Mouse (Mus musculus): Measurements from ENCODE around the gene Rrh. TPM values are rescaled to one million over a fixed set of nuclear protein-coding genes. Genes with fewer than 3 reads are reported as not detected.
A peak's percentile ranks its signal among the peaks of the same experiment; 100 is the strongest.
"Not testable (repeated sequence)": the region's sequence is repeated elsewhere in the genome, so short reads cannot be mapped to it uniquely, and the experiment has no call there.

Rrh gene
- polyA plus RNA-seq, 2 experiments, result 0.04 to 0.07 TPM

GRCm38 (mm10) chr3:129771210-129771609 is 51.2 kb downstream of the Rrh start:
- no peak overlapping the region for H3K4me2 ChIP-seq (ENCODE audit: low read depth)
- H3K27me3 ChIP-seq (ENCODE audit: control insufficient read depth, insufficient read depth, low read length), result no peaks in the 10 kb centered on the region
- TF ChIP-seq EP300 (IDR thresholded peaks at IDR 0.05; ENCODE audit: low read depth), result no peak
- no peak for TF ChIP-seq CTCF (IDR thresholded peaks at IDR 0.05; ENCODE audit: low read depth)
- WGBS (ENCODE audit: insufficient replicate concordance), result 60% methylated on average over 6 of the region's 6 CpGs
- H3K4me3 ChIP-seq (ENCODE audit: insufficient read depth in 1 of 2, low read depth in 2 of 2, low read length in 2 of 2), result no peak overlapping the region
- DNase-seq (ENCODE audit: low read depth in 3 of 3, low spot score in 3 of 3), result no peak
- no peak overlapping the region for H3K27ac ChIP-seq
- ATAC-seq (ENCODE audit: insufficient read depth), result no peak
- no peaks in the 10 kb centered on the region for H3K36me3 ChIP-seq (replicated peaks; ENCODE audit: control insufficient read depth, insufficient read depth, low read depth)
- no peaks in the 10 kb centered on the region for H3K4me1 ChIP-seq (replicated peaks; ENCODE audit: control insufficient read depth in 2 of 2, insufficient read depth in 2 of 2, low read length in 1 of 2)
- H3K9me3 ChIP-seq (ENCODE audit: control insufficient read depth, low read length), result no peaks in the 10 kb centered on the region
- no peak overlapping the region for H3K9ac ChIP-seq (replicated peaks)

DNA sequence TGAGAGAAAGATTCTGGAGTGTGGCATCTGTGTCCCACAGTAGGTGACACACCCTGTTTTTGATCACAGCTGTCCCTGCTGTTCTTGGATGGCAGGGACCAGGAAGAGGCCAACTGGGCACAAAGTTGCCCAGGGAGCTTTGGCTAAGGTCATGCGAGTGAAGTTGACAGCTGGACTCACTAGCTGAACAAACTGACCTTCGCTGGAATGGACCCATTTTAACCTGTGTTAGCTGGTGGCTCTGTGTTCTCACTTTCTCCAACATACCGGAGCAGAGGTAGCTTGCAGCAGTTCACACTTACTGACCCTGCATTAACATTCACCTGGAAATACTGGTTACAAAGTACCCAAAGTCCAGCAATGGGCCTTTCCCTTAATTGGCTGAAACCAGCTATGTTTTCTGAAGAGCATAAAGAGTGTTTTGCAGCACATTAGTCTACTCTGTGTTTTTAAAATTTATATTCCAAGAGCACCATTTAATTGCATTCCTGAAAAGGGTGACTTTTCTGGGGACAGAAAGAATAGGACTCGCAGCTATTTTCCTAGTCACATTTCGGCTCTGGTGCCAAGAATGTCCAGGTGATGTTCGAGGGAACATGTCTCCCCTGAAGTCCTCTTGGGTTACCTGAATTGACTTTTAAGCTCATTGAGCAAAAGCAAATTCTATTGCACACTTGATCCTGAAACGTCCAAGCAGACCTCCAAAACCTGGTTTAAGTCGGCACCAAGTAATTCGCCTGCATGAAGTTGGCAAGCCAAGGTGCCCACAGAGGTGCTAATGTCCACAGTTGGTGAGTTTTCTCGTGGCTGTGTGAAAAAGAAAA is 55.2 kb downstream of the Rrh start:
- ATAC-seq (ENCODE audit: insufficient read depth) (no peak), DNase-seq (ENCODE audit: low read depth in 3 of 3, low spot score in 3 of 3) (no peak)
- Histone ChIP-seq H3K27ac (no peak overlapping the region), H3K4me1 (replicated peaks; ENCODE audit: control insufficient read depth in 2 of 2, insufficient read depth in 2 of 2, low read length in 1 of 2) (no peaks in the 10 kb centered on the region), H3K4me2 (ENCODE audit: low read depth) (no peak overlapping the region), H3K9ac (replicated peaks) (no peak overlapping the region), H3K36me3 (replicated peaks; ENCODE audit: control insufficient read depth, insufficient read depth, low read depth) (no peaks in the 10 kb centered on the region), H3K4me3 (ENCODE audit: insufficient read depth in 1 of 2, low read depth in 2 of 2, low read length in 2 of 2) (no peak overlapping the region), H3K9me3 (ENCODE audit: control insufficient read depth, low read length) (no peaks in the 10 kb centered on the region), H3K27me3 (ENCODE audit: control insufficient read depth, insufficient read depth, low read length) (no peaks in the 10 kb centered on the region)
- no peak for TF ChIP-seq EP300 (IDR thresholded peaks at IDR 0.05; ENCODE audit: low read depth)
- TF ChIP-seq CTCF (IDR thresholded peaks at IDR 0.05; ENCODE audit: low read depth), result no peak
- 60% methylated on average over 10 of the region's 10 CpGs for WGBS (ENCODE audit: insufficient replicate concordance)

DNA sequence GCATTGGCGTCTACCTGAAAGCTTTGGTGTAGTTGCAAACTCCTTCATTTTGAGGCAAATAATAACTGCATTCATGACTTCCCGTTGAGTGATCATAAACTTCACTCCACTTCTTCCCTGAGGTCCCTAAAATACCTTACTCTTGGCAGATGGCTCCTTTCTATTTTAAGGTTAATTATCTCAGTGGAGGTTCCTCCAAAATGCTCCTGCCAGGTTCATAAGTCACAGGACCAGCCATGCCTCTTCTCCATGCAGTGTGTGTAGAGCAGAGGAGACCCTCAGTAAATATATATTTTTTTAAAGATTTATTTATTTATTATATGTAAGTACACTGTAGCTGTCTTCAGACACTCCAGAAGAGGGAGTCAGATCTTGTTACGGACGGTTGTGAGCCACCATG is 56.3 kb downstream of the Rrh start:
- DNase-seq (ENCODE audit: low read depth in 3 of 3, low spot score in 3 of 3), result no peak
- ATAC-seq (ENCODE audit: insufficient read depth), result no peak
- 56% methylated on average over 4 of the region's 4 CpGs for WGBS (ENCODE audit: insufficient replicate concordance)

DNA sequence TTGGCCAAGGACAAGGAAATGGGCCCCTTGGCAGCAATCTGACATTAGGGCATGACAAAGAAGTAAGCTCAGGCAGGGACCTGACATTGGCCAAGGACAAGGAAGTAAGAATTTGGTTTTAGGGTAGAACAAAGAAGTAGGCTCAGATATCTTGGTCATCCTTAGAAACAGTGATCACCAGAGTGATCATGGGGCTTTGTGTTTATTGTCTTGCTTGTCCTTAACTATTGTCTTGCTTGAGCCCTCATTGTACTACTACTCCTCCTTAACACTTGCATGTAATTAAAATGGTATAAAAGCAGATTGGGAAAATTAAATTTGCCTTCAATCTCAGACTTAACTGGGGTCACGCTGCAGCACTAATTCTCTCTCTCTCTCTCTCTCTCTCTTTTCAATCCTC is 64.8 kb downstream of the Rrh start:
- not testable (repeated sequence) for DNase-seq (ENCODE audit: low read depth in 3 of 3, low spot score in 3 of 3); H3K27ac ChIP-seq; H3K4me1 ChIP-seq (replicated peaks; ENCODE audit: control insufficient read depth in 2 of 2, insufficient read depth in 2 of 2, low read length in 1 of 2); ATAC-seq (ENCODE audit: insufficient read depth); H3K4me2 ChIP-seq (ENCODE audit: low read depth); H3K36me3 ChIP-seq (replicated peaks; ENCODE audit: control insufficient read depth, insufficient read depth, low read depth); H3K9ac ChIP-seq (replicated peaks); H3K27me3 ChIP-seq (ENCODE audit: control insufficient read depth, insufficient read depth, low read length); H3K9me3 ChIP-seq (ENCODE audit: control insufficient read depth, low read length); H3K4me3 ChIP-seq (ENCODE audit: insufficient read depth in 1 of 2, low read depth in 2 of 2, low read length in 2 of 2)
- 59% methylated on average over 1 of the region's 1 CpGs for whole genome bisulfite sequencing (ENCODE audit: insufficient replicate concordance)

More for the DNA sequence above, 56.3 kb downstream of the Rrh start:
- no peak for TF ChIP-seq CTCF (IDR thresholded peaks at IDR 0.05; ENCODE audit: low read depth)
- TF ChIP-seq EP300 (IDR thresholded peaks at IDR 0.05; ENCODE audit: low read depth), result no peak
- no peaks in the 10 kb centered on the region for H3K27me3 ChIP-seq (ENCODE audit: control insufficient read depth, insufficient read depth, low read length)
- H3K27ac ChIP-seq, result no peak overlapping the region
- no peak overlapping the region for H3K9ac ChIP-seq (replicated peaks)
- H3K4me3 ChIP-seq (ENCODE audit: insufficient read depth in 1 of 2, low read depth in 2 of 2, low read length in 2 of 2), result no peak overlapping the region
- no peaks in the 10 kb centered on the region for H3K4me1 ChIP-seq (replicated peaks; ENCODE audit: control insufficient read depth in 2 of 2, insufficient read depth in 2 of 2, low read length in 1 of 2)
- H3K36me3 ChIP-seq (replicated peaks; ENCODE audit: control insufficient read depth, insufficient read depth, low read depth), result no peaks in the 10 kb centered on the region
- H3K9me3 ChIP-seq (ENCODE audit: control insufficient read depth, low read length), result no peaks in the 10 kb centered on the region
- H3K4me2 ChIP-seq (ENCODE audit: low read depth), result no peak overlapping the region

DNA sequence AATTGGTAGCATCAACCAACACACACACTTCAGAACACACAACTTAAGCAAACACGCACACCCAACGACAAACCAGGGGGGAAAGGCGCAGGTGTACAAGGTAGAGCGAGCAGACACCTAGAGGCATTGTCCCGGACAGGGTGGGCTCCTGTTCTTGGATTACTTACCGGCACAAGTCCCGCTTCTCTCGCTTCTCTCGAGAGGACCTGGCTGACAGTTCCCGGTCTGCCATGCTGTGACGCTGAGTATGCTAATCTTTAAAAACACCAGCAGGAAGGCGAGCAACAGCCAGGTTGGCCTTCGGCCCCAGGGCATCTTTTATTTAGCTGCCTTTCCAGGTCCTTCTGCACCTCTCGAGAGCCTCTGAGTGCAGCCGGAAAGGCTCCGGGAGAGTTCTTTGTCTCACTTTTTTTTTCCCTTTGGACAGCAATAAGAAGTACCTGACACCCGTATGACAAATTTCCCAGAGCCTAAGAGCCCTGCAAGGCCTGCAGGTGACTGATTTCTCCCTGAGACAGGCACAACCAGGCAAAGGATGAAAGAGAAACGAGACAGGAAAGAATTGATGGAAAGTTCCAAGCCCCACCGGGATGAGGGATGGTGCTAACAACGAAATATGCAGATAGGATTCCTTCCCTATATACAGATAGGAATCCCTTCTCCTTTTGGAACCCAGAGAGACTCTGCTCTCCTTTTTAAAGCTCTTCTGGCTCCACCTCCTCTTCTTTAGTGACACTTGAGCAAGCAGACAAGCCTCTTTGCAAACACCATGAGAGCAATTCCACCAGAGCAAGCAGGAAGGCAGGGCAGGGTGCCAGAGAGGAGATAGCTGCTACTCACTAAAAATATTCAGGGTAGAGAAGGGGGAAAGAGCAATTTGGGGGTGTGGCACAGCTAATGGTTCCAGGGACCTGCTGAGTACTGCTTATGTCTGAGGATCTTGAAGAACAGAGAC is 67.5 kb downstream of the Rrh start, which contains the start of gene Egf:
Gene Egf, minus strand, starts transcription at position 667 of the 955 bp plus-strand sequence.
- no peak for ATAC-seq (ENCODE audit: insufficient read depth)
- no peak within 1 kb of the TSS for H3K4me3 ChIP-seq (ENCODE audit: insufficient read depth in 1 of 2, low read depth in 2 of 2, low read length in 2 of 2)
- H3K27me3 ChIP-seq (ENCODE audit: control insufficient read depth, insufficient read depth, low read length), result no peaks in the 10 kb centered on the region
- no peak for DNase-seq (ENCODE audit: low read depth in 3 of 3, low spot score in 3 of 3)
- TF ChIP-seq CTCF (IDR thresholded peaks at IDR 0.05; ENCODE audit: low read depth), result no peak
- no peak for TF ChIP-seq EP300 (IDR thresholded peaks at IDR 0.05; ENCODE audit: low read depth)
- no peak within 1 kb of the TSS for H3K27ac ChIP-seq
- no peaks in the 10 kb centered on the region for H3K36me3 ChIP-seq (replicated peaks; ENCODE audit: control insufficient read depth, insufficient read depth, low read depth)
- H3K9me3 ChIP-seq (ENCODE audit: control insufficient read depth, low read length), result no peaks in the 10 kb centered on the region
- no peak within 1 kb of the TSS for H3K9ac ChIP-seq (replicated peaks)
- 13% methylated on average over 20 of the region's 20 CpGs for WGBS (ENCODE audit: insufficient replicate concordance)
- H3K4me1 ChIP-seq (replicated peaks; ENCODE audit: control insufficient read depth in 2 of 2, insufficient read depth in 2 of 2, low read length in 1 of 2), result peaks cover 0 to 5% of the 10 kb centered on the region in 2 experiments; a peak in 1 of 4 replicates
- H3K4me2 ChIP-seq (ENCODE audit: low read depth), result peak within 1 kb of the TSS; percentile 7

Other genes with a start within 250 kb of the Rrh start
- 0.42 and 0.77 TPM in 2 replicates for gene Egf, start 67.3 kb downstream of the Rrh start, polyA plus RNA-seq (2012; rRNA removed)
- 0.25 and 0.59 TPM in 2 replicates for gene Egf, start 67.3 kb downstream of the Rrh start, polyA plus RNA-seq (2014; fragmentation: Nextera tagmentation; extraction: Ambion mirVana)
- not detected in 2 replicates for gene Lrit3, start 18.6 kb downstream of the Rrh start, polyA plus RNA-seq (2012; rRNA removed)
- not detected in 2 replicates for gene Lrit3, start 18.6 kb downstream of the Rrh start, polyA plus RNA-seq (2014; fragmentation: Nextera tagmentation; extraction: Ambion mirVana)
- 26.2 and 90.6 TPM in 2 replicates for gene Gar1, start 8.8 kb upstream of the Rrh start, polyA plus RNA-seq (2012; rRNA removed)
- gene Gar1, start 8.8 kb upstream of the Rrh start, polyA plus RNA-seq (2014; fragmentation: Nextera tagmentation; extraction: Ambion mirVana), result 20.6 and 22.6 TPM in 2 replicates
- 56.4 and 90.4 TPM in 2 replicates for gene Cfi, start 13.3 kb upstream of the Rrh start, polyA plus RNA-seq (2012; rRNA removed)
- 153 and 156 TPM in 2 replicates for gene Cfi, start 13.3 kb upstream of the Rrh start, polyA plus RNA-seq (2014; fragmentation: Nextera tagmentation; extraction: Ambion mirVana)
- 31.0 and 45.7 TPM in 2 replicates for gene Pla2g12a, start 56.0 kb upstream of the Rrh start, polyA plus RNA-seq (2012; rRNA removed)
- gene Pla2g12a, start 56.0 kb upstream of the Rrh start, polyA plus RNA-seq (2014; fragmentation: Nextera tagmentation; extraction: Ambion mirVana), result 84.7 and 95.3 TPM in 2 replicates
- 19.1 and 20.6 TPM in 2 replicates for gene Casp6, start 78.8 kb upstream of the Rrh start, polyA plus RNA-seq (2012; rRNA removed)
- 32.7 and 36.0 TPM in 2 replicates for gene Casp6, start 78.8 kb upstream of the Rrh start, polyA plus RNA-seq (2014; fragmentation: Nextera tagmentation; extraction: Ambion mirVana)
- 5.9 and 7.4 TPM in 2 replicates for gene Mcub, start 147.6 kb upstream of the Rrh start, polyA plus RNA-seq (2012; rRNA removed)
- 16.4 and 25.9 TPM in 2 replicates for gene Mcub, start 147.6 kb upstream of the Rrh start, polyA plus RNA-seq (2014; fragmentation: Nextera tagmentation; extraction: Ambion mirVana)
- gene Sec24b, start 239.0 kb upstream of the Rrh start, polyA plus RNA-seq (2012; rRNA removed), result 12.8 and 17.1 TPM in 2 replicates
- gene Sec24b, start 239.0 kb upstream of the Rrh start, polyA plus RNA-seq (2014; fragmentation: Nextera tagmentation; extraction: Ambion mirVana), result 7.8 and 8.6 TPM in 2 replicates

Data from liver, embryonic 14.5 days (tissue).